Mouse (Mus musculus) forebrain, embryonic 15.5 days (tissue): ENCODE data around the gene 5730596B20Rik. TPM values are rescaled to one million over a fixed set of nuclear protein-coding genes. Genes with fewer than 3 reads are reported as not detected.

ENCODE experiments used
- ATAC-seq: fragments of 200-750 bp; cut with Nextera tagmentation; replicated peaks from 2 replicates; pipeline ENCODE4 v1.8.0; 2017; ENCODE audit warnings: mild to moderate bottlenecking, moderate TSS enrichment, moderate library complexity
- H3K27ac ChIP-seq: fragments of 300-500 bp; sonication (generic); replicated peaks from 2 replicates; pipeline ENCODE4 v1.5.1; 2015; ENCODE audit warnings: mild to moderate bottlenecking, inconsistent platforms
- H3K27me3 ChIP-seq: fragments of 300-500 bp; sonication (generic); 2 replicates; pipeline ENCODE4 v1.6.1; 2015; ENCODE audit warnings: inconsistent platforms
- H3K36me3 ChIP-seq: fragments of 300-500 bp; sonication (generic); 2 replicates; pipeline ENCODE4 v1.6.1; 2015; ENCODE audit warnings: mild to moderate bottlenecking, inconsistent platforms
- H3K4me1 ChIP-seq: fragments of 300-500 bp; sonication (generic); 2 replicates; pipeline ENCODE4 v1.6.1; 2015; ENCODE audit warnings: inconsistent platforms
- H3K4me2 ChIP-seq: fragments of 300-500 bp; sonication (generic); replicated peaks from 2 replicates; pipeline ENCODE4 v1.6.1; 2015; ENCODE audit warnings: mild to moderate bottlenecking, inconsistent platforms
- H3K4me3 ChIP-seq: fragments of 300-500 bp; sonication (generic); 2 replicates; pipeline ENCODE4 v1.5.1; 2015; ENCODE audit warnings: mild to moderate bottlenecking, inconsistent platforms
- H3K9ac ChIP-seq: fragments of 300-500 bp; sonication (generic); replicated peaks from 2 replicates; pipeline ENCODE4 v1.6.1; 2015; ENCODE audit warnings: mild to moderate bottlenecking, inconsistent platforms
- H3K9me3 ChIP-seq: fragments of 300-500 bp; sonication (generic); 2 replicates; pipeline ENCODE4 v1.6.1; 2016; ENCODE audit warnings: inconsistent platforms
- WGBS: fragments of 180-500 bp; shearing (Covaris S2); methylation state at CpG from one replicate; pipeline ENCODE4 v1.1.7; 2015; ENCODE audit warnings: mixed read lengths; 5-methylcytosine and 5-hydroxymethylcytosine counted together
- polyA plus RNA-seq: library from polyadenylated mRNA; unstranded; fragments of >200 nt; fragmentation: Nextera tagmentation; extraction: Ambion mirVana; gene quantifications from 2 replicates; pipeline ENCODE4 v1.2.1, GENCODE M21; 2015

The 5730596B20Rik gene
- polyA plus RNA-seq, 1 experiment from 2014 or later, result not detected

DNA sequence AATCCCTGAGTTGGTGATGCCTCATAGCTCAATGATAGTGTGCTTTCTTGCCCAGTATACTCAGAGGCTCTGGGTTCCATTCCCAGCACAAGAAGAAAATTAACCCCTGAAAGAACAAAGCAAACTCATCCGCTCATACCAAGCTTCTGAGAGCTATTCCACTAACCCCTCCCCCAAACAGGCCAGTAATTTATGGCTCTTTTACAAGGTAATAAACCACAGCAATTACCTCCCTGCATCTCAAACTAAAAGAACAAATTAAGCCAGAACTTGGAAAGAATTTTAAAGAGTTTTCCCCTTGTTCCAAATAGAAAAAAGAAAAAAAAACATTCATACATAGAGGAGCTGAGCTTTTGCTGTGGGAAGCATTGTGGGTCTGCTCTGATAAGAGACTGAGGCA, 5.5 kb downstream of the 5730596B20Rik start:
- no peak for ATAC-seq
- WGBS, result 7% methylated on average over 1 of the region's 1 CpGs
- Histone ChIP-seq H3K4me1 (no peaks in the 10 kb centered on the region), H3K36me3 (no peaks in the 10 kb centered on the region), H3K27ac (no peak overlapping the region), H3K27me3 (peaks cover 100% of the 10 kb centered on the region), H3K4me2 (no peak overlapping the region), H3K9me3 (no peaks in the 10 kb centered on the region), H3K4me3 (no peak overlapping the region), H3K9ac (no peak overlapping the region)

GRCm38 (mm10) chr6:52183311-52184080, 6.2 kb downstream of the 5730596B20Rik start:
- no peak for ATAC-seq
- no peak overlapping the region for H3K9ac ChIP-seq
- H3K4me2 ChIP-seq, result no peak overlapping the region
- H3K4me3 ChIP-seq, result no peak overlapping the region
- H3K27ac ChIP-seq, result no peak overlapping the region
- 10% methylated on average over 10 of the region's 10 CpGs for WGBS
- H3K27me3 ChIP-seq, result peaks cover 100% of the 10 kb centered on the region
- H3K4me1 ChIP-seq, result no peaks in the 10 kb centered on the region
- H3K9me3 ChIP-seq, result no peaks in the 10 kb centered on the region
- H3K36me3 ChIP-seq, result no peaks in the 10 kb centered on the region

GRCm38 (mm10) chr6:52184668-52185067, 7.4 kb downstream of the 5730596B20Rik start:
- WGBS, result 2% methylated on average over 6 of the region's 6 CpGs
- H3K4me3 ChIP-seq, result no peak overlapping the region
- no peak for ATAC-seq
- no peak overlapping the region for H3K9ac ChIP-seq
- no peaks in the 10 kb centered on the region for H3K4me1 ChIP-seq
- H3K9me3 ChIP-seq, result no peaks in the 10 kb centered on the region
- peaks cover 100% of the 10 kb centered on the region for H3K27me3 ChIP-seq
- no peaks in the 10 kb centered on the region for H3K36me3 ChIP-seq
- H3K4me2 ChIP-seq, result no peak overlapping the region
- no peak overlapping the region for H3K27ac ChIP-seq

GRCm38 (mm10) chr6:52185222-52185621, 7.9 kb downstream of the 5730596B20Rik start:
- ATAC-seq, result no peak
- Histone ChIP-seq H3K9me3 (no peaks in the 10 kb centered on the region), H3K36me3 (no peaks in the 10 kb centered on the region), H3K27me3 (peaks cover 100% of the 10 kb centered on the region), H3K27ac (no peak overlapping the region), H3K4me1 (no peaks in the 10 kb centered on the region), H3K9ac (no peak overlapping the region), H3K4me3 (no peak overlapping the region), H3K4me2 (no peak overlapping the region)
- WGBS, result 1% methylated on average over 19 of the region's 19 CpGs

DNA sequence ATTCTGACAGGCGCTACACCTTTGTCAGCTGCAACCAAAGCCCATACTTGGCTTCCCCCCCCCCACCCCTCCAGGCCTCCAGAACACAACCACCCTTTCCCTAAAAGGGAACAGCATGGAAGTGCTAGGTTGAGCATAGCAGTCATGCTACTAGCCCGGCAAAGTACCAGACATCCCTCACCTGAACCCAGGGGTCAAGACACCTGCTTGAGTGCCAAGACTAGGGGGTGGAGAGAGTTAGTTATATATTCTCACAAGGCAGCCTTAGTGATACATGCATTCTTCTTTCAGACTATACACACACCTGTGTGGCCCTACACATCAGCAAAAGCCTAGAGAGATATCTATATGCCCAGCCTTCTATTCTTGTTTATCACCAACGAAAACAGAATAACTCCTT, 8.5 kb downstream of the 5730596B20Rik start:
- no peak overlapping the region for H3K4me3 ChIP-seq
- no peak for ATAC-seq
- H3K9ac ChIP-seq, result no peak overlapping the region
- H3K27me3 ChIP-seq, result peaks cover 100% of the 10 kb centered on the region
- no peaks in the 10 kb centered on the region for H3K36me3 ChIP-seq
- WGBS, result 12% methylated on average over 3 of the region's 3 CpGs
- H3K4me1 ChIP-seq, result no peaks in the 10 kb centered on the region
- H3K4me2 ChIP-seq, result no peak overlapping the region
- no peak overlapping the region for H3K27ac ChIP-seq
- no peaks in the 10 kb centered on the region for H3K9me3 ChIP-seq

GRCm38 (mm10) chr6:52186500-52186899, 9.2 kb downstream of the 5730596B20Rik start:
- Histone ChIP-seq H3K27me3 (peaks cover 100% of the 10 kb centered on the region), H3K27ac (no peak overlapping the region), H3K9ac (no peak overlapping the region), H3K4me2 (no peak overlapping the region), H3K4me1 (peaks cover 6% of the 10 kb centered on the region), H3K36me3 (no peaks in the 10 kb centered on the region), H3K4me3 (no peak overlapping the region), H3K9me3 (no peaks in the 10 kb centered on the region)
- WGBS, result 3% methylated on average over 1 of the region's 1 CpGs
- no peak for ATAC-seq

- H3K4me2 ChIP-seq, result no peak overlapping the region
- H3K4me1 ChIP-seq, result peaks cover 14% of the 10 kb centered on the region
- ATAC-seq, result no peak
- no peak overlapping the region for H3K9ac ChIP-seq
- 8% methylated on average over 5 of the region's 5 CpGs for WGBS
- H3K4me3 ChIP-seq, result no peak overlapping the region
- no peak overlapping the region for H3K27ac ChIP-seq
- no peaks in the 10 kb centered on the region for H3K36me3 ChIP-seq
- H3K27me3 ChIP-seq, result peaks cover 99% of the 10 kb centered on the region
- no peaks in the 10 kb centered on the region for H3K9me3 ChIP-seq
Measured at GRCm38 (mm10) chr6:52189172-52189591, 11.9 kb downstream of the 5730596B20Rik start.

GRCm38 (mm10) chr6:52189909-52190308, 12.6 kb downstream of the 5730596B20Rik start:
- Histone ChIP-seq H3K27ac (no peak overlapping the region), H3K4me2 (no peak overlapping the region)
- ATAC-seq, result no peak

GRCm38 (mm10) chr6:52190410-52190809, 13.1 kb downstream of the 5730596B20Rik start:
- no peak overlapping the region for H3K27ac ChIP-seq
- H3K4me1 ChIP-seq, result peaks cover 14% of the 10 kb centered on the region
- H3K4me2 ChIP-seq, result no peak overlapping the region
- H3K9ac ChIP-seq, result no peak overlapping the region
- no peak for ATAC-seq
- H3K36me3 ChIP-seq, result no peaks in the 10 kb centered on the region
- under 1% methylated on average over 23 of the region's 23 CpGs for WGBS
- H3K9me3 ChIP-seq, result no peaks in the 10 kb centered on the region
- H3K4me3 ChIP-seq, result no peak overlapping the region
- H3K27me3 ChIP-seq, result peaks cover 99% of the 10 kb centered on the region

More at GRCm38 (mm10) chr6:52189909-52190308, 12.6 kb downstream of the 5730596B20Rik start:
- Histone ChIP-seq H3K9ac (no peak overlapping the region), H3K4me3 (no peak overlapping the region), H3K27me3 (peaks cover 99% of the 10 kb centered on the region), H3K4me1 (peaks cover 14% of the 10 kb centered on the region), H3K36me3 (no peaks in the 10 kb centered on the region), H3K9me3 (no peaks in the 10 kb centered on the region)
- WGBS, result 4% methylated on average over 8 of the region's 8 CpGs

GRCm38 (mm10) chr6:52190906-52191810, 13.9 kb downstream of the 5730596B20Rik start, which contains the start of gene Hoxa4:
Gene Hoxa4, minus strand, starts transcription at chr6:52191753.
- no peaks in the 10 kb centered on the region for H3K9me3 ChIP-seq
- no peak within 1 kb of the TSS for H3K9ac ChIP-seq
- whole genome bisulfite sequencing, result under 1% methylated on average over 77 of the region's 102 CpGs
- peak within 1 kb of the TSS; percentile 66 for H3K4me2 ChIP-seq
- peaks cover 14% of the 10 kb centered on the region for H3K4me1 ChIP-seq
- no peak for ATAC-seq
- peaks cover 99% of the 10 kb centered on the region for H3K27me3 ChIP-seq
- peak within 1 kb of the TSS; percentile 42 for H3K4me3 ChIP-seq
- no peak within 1 kb of the TSS for H3K27ac ChIP-seq
- H3K36me3 ChIP-seq, result no peaks in the 10 kb centered on the region

GRCm38 (mm10) chr6:52191860-52192550, 14.7 kb downstream of the 5730596B20Rik start:
- H3K9me3 ChIP-seq, result no peaks in the 10 kb centered on the region
- no peak overlapping the region for H3K27ac ChIP-seq
- peaks cover 99% of the 10 kb centered on the region for H3K27me3 ChIP-seq
- peak overlapping the region; percentile 42 for H3K4me3 ChIP-seq
- peak overlapping the region; percentile 66 for H3K4me2 ChIP-seq
- ATAC-seq, result peak; percentile 26; the same call in 1 of the 2 replicates
- WGBS, result 1% methylated on average over 38 of the region's 55 CpGs
- H3K9ac ChIP-seq, result no peak overlapping the region
- no peaks in the 10 kb centered on the region for H3K36me3 ChIP-seq
- peaks cover 14% of the 10 kb centered on the region for H3K4me1 ChIP-seq
